Mouse (Mus musculus) common myeloid progenitor, adult 5-6 weeks (primary cell): ENCODE data around the gene Kdm4c. TPM values are rescaled to one million over a fixed set of nuclear protein-coding genes. Genes with fewer than 3 reads are reported as not detected.
"Not testable (repeated sequence)": the region's sequence is repeated elsewhere in the genome, so short reads cannot be mapped to it uniquely, and the experiment has no call there.

Experiments used
- ATAC-seq: replicated peaks from 2 replicates; pipeline ENCODE4 v1.8.0; 2016; ENCODE audit warnings: low read depth, mild to moderate bottlenecking, moderate TSS enrichment, inconsistent platforms; ENCODE audit not compliant: poor library complexity, severe bottlenecking
- total RNA-seq: library from RNA; stranded (forward); fragments of 200-1000, 187-1606 nt; gene quantifications from 2 replicates; pipeline ENCODE4 v1.2.3, GENCODE M21; 2017

Gene Kdm4c
- total RNA-seq, 1 experiment from 2014 or later, result 30.7 TPM

GRCm38 (mm10) chr4:74305315-74306105 is 63.2 kb downstream of the Kdm4c start:
- ATAC-seq, result 0 out of 2 replicates have a peak, but pooled peaks have one; percentile 15

- ATAC-seq, result no peak
Observed at GRCm38 (mm10) chr4:74311135-74311534, 68.8 kb downstream of the Kdm4c start.

- no peak for ATAC-seq
Observed at GRCm38 (mm10) chr4:74312858-74313257, 70.6 kb downstream of the Kdm4c start.

GRCm38 (mm10) chr4:74315388-74315787 is 73.1 kb downstream of the Kdm4c start:
- ATAC-seq, result no peak

GRCm38 (mm10) chr4:74319313-74319712 is 77.0 kb downstream of the Kdm4c start:
- no peak for ATAC-seq

- 0 out of 2 replicates have a peak, but pooled peaks have one; percentile 29 for ATAC-seq
Observed at GRCm38 (mm10) chr4:74357479-74357878, 115.2 kb downstream of the Kdm4c start.

GRCm38 (mm10) chr4:74360274-74360673 is 118.0 kb downstream of the Kdm4c start:
- ATAC-seq, result no peak

GRCm38 (mm10) chr4:74386583-74386982 is 144.3 kb downstream of the Kdm4c start:
- no peak for ATAC-seq

- no peak for ATAC-seq
Observed at GRCm38 (mm10) chr4:74393162-74393561, 150.9 kb downstream of the Kdm4c start.

GRCm38 (mm10) chr4:74396562-74396961 is 154.3 kb downstream of the Kdm4c start:
- 0 out of 2 replicates have a peak, but pooled peaks have one; percentile 39 for ATAC-seq

- ATAC-seq, result not testable (repeated sequence)
Observed at GRCm38 (mm10) chr4:74401617-74402313, 159.5 kb downstream of the Kdm4c start.

GRCm38 (mm10) chr4:74408731-74409130 is 166.4 kb downstream of the Kdm4c start:
- ATAC-seq, result no peak

GRCm38 (mm10) chr4:74419794-74420193 is 177.5 kb downstream of the Kdm4c start:
- no peak for ATAC-seq

Other genes with a start within 250 kb of the Kdm4c start
- not detected in 2 replicates for gene Frmd3, start 229.1 kb upstream of the Kdm4c start, total RNA-seq